Mouse (Mus musculus): ENCODE measurements around the gene Ephb6. TPM values are rescaled to one million over a fixed set of nuclear protein-coding genes. Genes with fewer than 3 reads are reported as not detected.

Ephb6 gene
- polyA plus RNA-seq, 1 experiment from 2014 or later, result 39.4 TPM

DNA sequence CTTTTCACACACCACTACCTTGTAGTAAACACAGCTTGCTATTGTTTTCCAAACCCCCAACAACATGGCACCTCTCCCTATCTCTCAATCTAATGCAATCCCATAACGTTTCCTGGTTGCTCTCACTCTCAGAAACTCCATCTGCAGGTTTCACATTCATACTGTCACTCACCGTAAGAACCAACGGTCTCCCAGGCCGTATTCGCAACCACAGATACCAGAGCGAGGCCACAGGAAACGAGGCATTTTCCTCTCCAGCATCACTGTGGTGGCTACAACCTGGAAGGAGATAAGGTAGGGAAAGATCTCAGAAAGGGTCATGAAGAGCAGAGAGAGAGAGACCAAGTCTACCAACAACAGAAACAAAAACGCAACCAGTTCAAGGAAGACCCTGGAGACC, 49.4 kb downstream of the Ephb6 start:
- no peak overlapping the region for H3K4me3 ChIP-seq (replicated peaks; ENCODE audit: low read length)
- no peak for ATAC-seq
- no peak overlapping the region for H3K4me2 ChIP-seq (ENCODE audit: low read length)
- 86% methylated on average over 8 of the region's 8 CpGs for WGBS
- H3K36me3 ChIP-seq (ENCODE audit: control insufficient read depth, insufficient read depth), result no peaks in the 10 kb centered on the region
- H3K27me3 ChIP-seq (replicated peaks; ENCODE audit: control insufficient read depth, insufficient read depth, low read length), result no peaks in the 10 kb centered on the region
- H3K9ac ChIP-seq (replicated peaks; ENCODE audit: low read depth, low read length), result no peak overlapping the region
- no peaks in the 10 kb centered on the region for H3K9me3 ChIP-seq (ENCODE audit: control insufficient read depth, low read length)
- H3K27ac ChIP-seq (ENCODE audit: low read length), result no peak overlapping the region
- H3K4me1 ChIP-seq (replicated peaks; ENCODE audit: control insufficient read depth, insufficient read depth, low read length), result no peaks in the 10 kb centered on the region

DNA sequence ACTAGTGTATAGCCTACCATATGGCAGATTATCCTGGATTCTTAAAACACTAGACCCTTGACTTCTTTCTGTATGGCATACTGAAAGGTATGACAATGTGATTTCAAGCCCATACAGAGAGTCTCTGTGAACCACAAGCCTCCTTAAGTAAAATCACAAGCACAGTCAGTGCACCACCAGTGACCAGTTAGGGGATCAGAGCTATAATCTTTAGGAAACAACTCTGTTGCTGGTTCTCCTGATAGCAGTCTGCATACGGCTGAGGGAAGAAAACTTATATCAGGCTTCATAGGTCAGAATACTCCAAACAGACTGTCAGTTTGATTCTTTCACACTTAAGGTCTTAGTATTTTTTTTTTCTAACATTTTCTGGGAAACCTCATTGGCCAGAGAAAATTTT, 53.2 kb downstream of the Ephb6 start:
- no peak for ATAC-seq
- no peaks in the 10 kb centered on the region for H3K4me1 ChIP-seq (replicated peaks; ENCODE audit: control insufficient read depth, insufficient read depth, low read length)
- WGBS, result 83% methylated on average over 1 of the region's 1 CpGs
- H3K9ac ChIP-seq (replicated peaks; ENCODE audit: low read depth, low read length), result no peak overlapping the region
- H3K4me3 ChIP-seq (replicated peaks; ENCODE audit: low read length), result no peak overlapping the region
- no peaks in the 10 kb centered on the region for H3K27me3 ChIP-seq (replicated peaks; ENCODE audit: control insufficient read depth, insufficient read depth, low read length)
- H3K9me3 ChIP-seq (ENCODE audit: control insufficient read depth, low read length), result no peaks in the 10 kb centered on the region
- H3K27ac ChIP-seq (ENCODE audit: low read length), result no peak overlapping the region
- H3K36me3 ChIP-seq (ENCODE audit: control insufficient read depth, insufficient read depth), result no peaks in the 10 kb centered on the region
- no peak overlapping the region for H3K4me2 ChIP-seq (ENCODE audit: low read length)

DNA sequence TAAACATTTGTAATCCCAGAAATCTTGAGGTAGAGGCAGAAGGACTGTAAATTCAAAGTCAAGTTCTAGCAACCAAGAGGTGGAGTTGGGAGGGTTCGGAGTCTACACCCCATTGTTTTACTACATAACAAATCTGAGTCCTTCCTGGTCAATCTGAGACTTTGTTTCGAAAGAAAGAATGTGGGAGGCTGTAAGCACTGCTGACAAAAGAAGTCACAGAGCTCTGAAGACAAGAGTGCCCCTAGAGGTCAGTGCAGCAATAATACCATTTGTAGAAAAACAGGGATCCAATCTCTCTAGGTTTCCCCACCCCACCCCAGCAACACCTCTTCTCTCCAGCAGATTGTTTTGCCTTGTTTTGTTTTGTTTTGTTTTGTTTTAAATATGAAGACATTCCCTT, 57.0 kb downstream of the Ephb6 start:
- no peak for ATAC-seq
- Histone ChIP-seq H3K9me3 (ENCODE audit: control insufficient read depth, low read length) (no peaks in the 10 kb centered on the region), H3K4me3 (replicated peaks; ENCODE audit: low read length) (no peak overlapping the region), H3K9ac (replicated peaks; ENCODE audit: low read depth, low read length) (no peak overlapping the region), H3K4me2 (ENCODE audit: low read length) (no peak overlapping the region), H3K36me3 (ENCODE audit: control insufficient read depth, insufficient read depth) (no peaks in the 10 kb centered on the region), H3K27me3 (replicated peaks; ENCODE audit: control insufficient read depth, insufficient read depth, low read length) (no peaks in the 10 kb centered on the region), H3K27ac (ENCODE audit: low read length) (no peak overlapping the region), H3K4me1 (replicated peaks; ENCODE audit: control insufficient read depth, insufficient read depth, low read length) (no peaks in the 10 kb centered on the region)
- WGBS, result 28% methylated on average over 2 of the region's 2 CpGs

Other genes starting within 250 kb of the Ephb6 start
- gene Prss3, start 227.8 kb upstream of the Ephb6 start, polyA plus RNA-seq (2015; fragmentation: Nextera tagmentation; extraction: Ambion mirVana), result not detected in 2 replicates
- not detected in 2 replicates for gene Gm5771, start 213.1 kb upstream of the Ephb6 start, polyA plus RNA-seq (2015; fragmentation: Nextera tagmentation; extraction: Ambion mirVana)
- gene Gm10334, start 159.3 kb upstream of the Ephb6 start, polyA plus RNA-seq (2015; fragmentation: Nextera tagmentation; extraction: Ambion mirVana), result not detected in 2 replicates
- gene Prss1, start 146.6 kb upstream of the Ephb6 start, polyA plus RNA-seq (2015; fragmentation: Nextera tagmentation; extraction: Ambion mirVana), result not detected in 2 replicates
- not detected in 2 replicates for gene Prss2, start 83.7 kb upstream of the Ephb6 start, polyA plus RNA-seq (2015; fragmentation: Nextera tagmentation; extraction: Ambion mirVana)
- 0.60 and 0.65 TPM in 2 replicates for gene Trpv6, start 30.9 kb downstream of the Ephb6 start, polyA plus RNA-seq (2015; fragmentation: Nextera tagmentation; extraction: Ambion mirVana)
- not detected in 2 replicates for gene Trpv5, start 75.3 kb downstream of the Ephb6 start, polyA plus RNA-seq (2015; fragmentation: Nextera tagmentation; extraction: Ambion mirVana)
- gene Llcfc1, start 78.9 kb downstream of the Ephb6 start, polyA plus RNA-seq (2015; fragmentation: Nextera tagmentation; extraction: Ambion mirVana), result not detected in 2 replicates
- gene Kel, start 98.9 kb downstream of the Ephb6 start, polyA plus RNA-seq (2015; fragmentation: Nextera tagmentation; extraction: Ambion mirVana), result 0.29 and 0.48 TPM in 2 replicates
- gene Olfr459, start 169.7 kb downstream of the Ephb6 start, polyA plus RNA-seq (2015; fragmentation: Nextera tagmentation; extraction: Ambion mirVana), result not detected in 2 replicates
- gene Pip, start 242.1 kb downstream of the Ephb6 start, polyA plus RNA-seq (2015; fragmentation: Nextera tagmentation; extraction: Ambion mirVana), result not detected in 2 replicates
- not detected in 2 replicates for gene Sval2, start 247.5 kb downstream of the Ephb6 start, polyA plus RNA-seq (2015; fragmentation: Nextera tagmentation; extraction: Ambion mirVana)